Mouse (Mus musculus) ovary, adult 18-20 months (tissue): ENCODE results near the gene Eif2b2.

Experiments
- DNase-seq: peaks from one replicate; pipeline ENCODE4 v3.0.0; 2022; ENCODE audit warnings: low spot score, mixed read lengths

The Eif2b2 gene

GRCm38 (mm10) chr12:85219236-85219904 lies at the start of gene Eif2b2:
TSS of gene Eif2b2 (plus strand) at chr12:85219481.
- peak; percentile 97 for DNase-seq

- no peak for DNase-seq
These were observed 49.4 kb upstream of the Eif2b2 start for GRCm38 (mm10) chr12:85169877-85170276.

- no peak for DNase-seq
These were observed 48.9 kb upstream of the Eif2b2 start for GRCm38 (mm10) chr12:85170284-85170947.

- no peak for DNase-seq
These were observed 48.4 kb upstream of the Eif2b2 start for GRCm38 (mm10) chr12:85170948-85171307.

- no peak for DNase-seq
These were observed 45.3 kb upstream of the Eif2b2 start for GRCm38 (mm10) chr12:85174016-85174415.

- no peak for DNase-seq
These were observed 44.1 kb upstream of the Eif2b2 start for GRCm38 (mm10) chr12:85175087-85175675.

GRCm38 (mm10) chr12:85175926-85176845 lies 43.1 kb upstream of the Eif2b2 start:
- DNase-seq = no peak

- no peak for DNase-seq
These were observed 42.3 kb upstream of the Eif2b2 start for GRCm38 (mm10) chr12:85176846-85177523.

GRCm38 (mm10) chr12:85177740-85178239 lies 41.5 kb upstream of the Eif2b2 start, which contains the start of gene Pgf:
TSS of gene Pgf (minus strand) at chr12:85177790.
- DNase-seq = no peak

- no peak for DNase-seq
These were observed 41.0 kb upstream of the Eif2b2 start for GRCm38 (mm10) chr12:85178294-85178693.

GRCm38 (mm10) chr12:85181475-85182344 lies 37.6 kb upstream of the Eif2b2 start:
- no peak for DNase-seq

- no peak for DNase-seq
These were observed 37.0 kb upstream of the Eif2b2 start for GRCm38 (mm10) chr12:85182345-85182643.

GRCm38 (mm10) chr12:85182898-85183297 lies 36.4 kb upstream of the Eif2b2 start:
- no peak for DNase-seq

GRCm38 (mm10) chr12:85184118-85184517 lies 35.2 kb upstream of the Eif2b2 start:
- DNase-seq = no peak

GRCm38 (mm10) chr12:85185810-85186209 lies 33.5 kb upstream of the Eif2b2 start:
- DNase-seq = no peak

- DNase-seq = no peak
These were observed 32.9 kb upstream of the Eif2b2 start for GRCm38 (mm10) chr12:85186361-85186760.

- no peak for DNase-seq
These were observed 29.0 kb upstream of the Eif2b2 start for GRCm38 (mm10) chr12:85190290-85190689.

- DNase-seq = peak; percentile 15
These were observed 26.7 kb upstream of the Eif2b2 start for GRCm38 (mm10) chr12:85192461-85193108.

GRCm38 (mm10) chr12:85193146-85193545 lies 26.1 kb upstream of the Eif2b2 start:
- no peak for DNase-seq
